Mouse (Mus musculus) midbrain, embryonic 10.5 days (tissue): ENCODE measurements at regions not wholly inside any gene's neighbourhood (a gene's known extent, or its start where the extent isn't known, plus 50 kb on each side); places are given as distances from the start of the nearest gene placed in this dataset.

Experiments
- DNase-seq: peaks from one replicate; pipeline ENCODE4 v3.0.0-alpha.2; 2017; ENCODE audit warnings: low spot score
- H3K27ac ChIP-seq: fragments of 300-500 bp; sonication (generic); replicated peaks from 2 replicates; pipeline ENCODE4 v1.5.1; 2016; ENCODE audit warnings: mild to moderate bottlenecking
- H3K27me3 ChIP-seq: fragments of 300-500 bp; sonication (generic); 2 replicates; pipeline ENCODE4 v1.6.1; 2016; ENCODE audit warnings: low read depth, mild to moderate bottlenecking; ENCODE audit not compliant: poor library complexity, severe bottlenecking
- H3K36me3 ChIP-seq: fragments of 300-500 bp; sonication (generic); 2 replicates; pipeline ENCODE4 v1.6.1; 2016; ENCODE audit warnings: mild to moderate bottlenecking, moderate library complexity
- H3K4me1 ChIP-seq: fragments of 300-500 bp; sonication (generic); 2 replicates; pipeline ENCODE4 v1.6.1; 2016
- H3K4me3 ChIP-seq: fragments of 300-500 bp; sonication (generic); 2 replicates; pipeline ENCODE4 v1.5.1; 2016; ENCODE audit warnings: mild to moderate bottlenecking, moderate library complexity
- H3K9me3 ChIP-seq: fragments of 300-500 bp; sonication (generic); replicated peaks from 2 replicates; pipeline ENCODE4 v1.6.1; 2016; ENCODE audit warnings: mild to moderate bottlenecking
- WGBS: fragments of 180-500 bp; shearing (Covaris S2); methylation state at CpG from one replicate; pipeline ENCODE4 v1.1.7; 2016; 5-methylcytosine and 5-hydroxymethylcytosine counted together

GRCm38 (mm10) chr4:62755237-62755900 lies 195.7 kb downstream of the Rgs3 start:
- DNase-seq, result peak; percentile 44
- H3K4me1 ChIP-seq, result peaks cover 17% of the 10 kb centered on the region
- H3K9me3 ChIP-seq, result no peaks in the 10 kb centered on the region
- H3K4me3 ChIP-seq, result no peak overlapping the region
- H3K27ac ChIP-seq, result peak overlapping the region; percentile 52
- no peaks in the 10 kb centered on the region for H3K36me3 ChIP-seq
- 76% methylated on average over 5 of the region's 5 CpGs for WGBS
- no peaks in the 10 kb centered on the region for H3K27me3 ChIP-seq

- no peak overlapping the region for H3K4me3 ChIP-seq
- H3K27ac ChIP-seq, result no peak overlapping the region; the same call in 1 of the 2 replicates
- no peaks in the 10 kb centered on the region for H3K9me3 ChIP-seq
- H3K36me3 ChIP-seq, result no peaks in the 10 kb centered on the region
- peaks cover 17% of the 10 kb centered on the region for H3K4me1 ChIP-seq
- WGBS, result 71% methylated on average over 10 of the region's 10 CpGs
- H3K27me3 ChIP-seq, result no peaks in the 10 kb centered on the region
- DNase-seq, result no peak
These were observed 197.1 kb downstream of the Rgs3 start for GRCm38 (mm10) chr4:62756721-62757206.

- 82% methylated on average over 11 of the region's 11 CpGs for WGBS
- H3K4me1 ChIP-seq, result peaks cover 6% of the 10 kb centered on the region; the same call in 1 of the 2 replicates
- H3K36me3 ChIP-seq, result no peaks in the 10 kb centered on the region
- H3K27me3 ChIP-seq, result no peaks in the 10 kb centered on the region
- no peak for DNase-seq
- no peaks in the 10 kb centered on the region for H3K9me3 ChIP-seq
- H3K27ac ChIP-seq, result 0 out of 2 replicates have a peak overlapping the region, but pooled peaks have one; percentile 6
- H3K4me3 ChIP-seq, result no peak overlapping the region
These were observed 201.3 kb downstream of the Rgs3 start for GRCm38 (mm10) chr4:62760748-62761604.

GRCm38 (mm10) chr4:62761672-62762071 lies 202.0 kb downstream of the Rgs3 start:
- peaks cover 5% of the 10 kb centered on the region; the same call in 1 of the 2 replicates for H3K4me1 ChIP-seq
- WGBS, result 3% methylated on average over 1 of the region's 1 CpGs
- no peaks in the 10 kb centered on the region for H3K9me3 ChIP-seq

DNA sequence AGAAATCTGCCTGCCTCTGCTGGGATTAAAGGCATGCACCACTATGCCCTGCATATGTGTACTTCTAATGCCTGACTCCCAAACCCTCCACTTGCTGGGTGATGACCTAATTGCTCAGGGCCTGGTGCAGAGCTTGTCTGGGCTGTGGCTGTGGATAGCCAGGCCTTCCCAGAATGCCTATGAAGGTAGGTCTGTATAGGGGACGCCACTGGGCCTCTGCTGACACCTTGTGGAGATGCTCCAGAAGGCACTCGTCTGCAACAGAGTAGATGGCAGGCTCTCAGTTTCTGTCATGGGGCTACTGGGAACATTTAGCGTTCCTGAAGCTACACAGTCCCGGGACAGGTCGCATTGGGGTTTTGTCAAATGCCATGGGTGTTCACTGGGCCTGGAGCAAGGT lies 201.4 kb upstream of the Zfp618 start:
- H3K9me3 ChIP-seq, result no peaks in the 10 kb centered on the region
- peak; percentile 77 for DNase-seq
- peaks cover 14% of the 10 kb centered on the region for H3K4me1 ChIP-seq
- H3K36me3 ChIP-seq, result no peaks in the 10 kb centered on the region
- H3K27me3 ChIP-seq, result no peaks in the 10 kb centered on the region
- no peak overlapping the region for H3K4me3 ChIP-seq
- WGBS, result 20% methylated on average over 5 of the region's 5 CpGs
- H3K27ac ChIP-seq, result no peak overlapping the region

More at GRCm38 (mm10) chr4:62761672-62762071, 202.0 kb downstream of the Rgs3 start:
- peak; percentile 69 for DNase-seq
- Histone ChIP-seq H3K4me3 (no peak overlapping the region), H3K27me3 (no peaks in the 10 kb centered on the region), H3K36me3 (no peaks in the 10 kb centered on the region), H3K27ac (no peak overlapping the region)

GRCm38 (mm10) chr4:62769469-62770234 lies 195.7 kb upstream of the Zfp618 start:
- H3K36me3 ChIP-seq, result no peaks in the 10 kb centered on the region
- peaks cover 14% of the 10 kb centered on the region for H3K4me1 ChIP-seq
- WGBS, result 82% methylated on average over 10 of the region's 10 CpGs
- DNase-seq, result no peak
- H3K9me3 ChIP-seq, result no peaks in the 10 kb centered on the region
- no peak overlapping the region for H3K4me3 ChIP-seq
- H3K27ac ChIP-seq, result no peak overlapping the region
- no peaks in the 10 kb centered on the region for H3K27me3 ChIP-seq

GRCm38 (mm10) chr4:62775005-62775609 lies 190.3 kb upstream of the Zfp618 start:
- no peak overlapping the region for H3K4me3 ChIP-seq
- 89% methylated on average over 10 of the region's 10 CpGs for WGBS

GRCm38 (mm10) chr4:62776881-62777280 lies 188.5 kb upstream of the Zfp618 start:
- no peak for DNase-seq
- Histone ChIP-seq H3K27me3 (peaks cover 18% of the 10 kb centered on the region), H3K4me1 (peaks cover 9% of the 10 kb centered on the region), H3K4me3 (no peak overlapping the region), H3K9me3 (no peaks in the 10 kb centered on the region), H3K27ac (no peak overlapping the region), H3K36me3 (no peaks in the 10 kb centered on the region)
- WGBS, result 89% methylated on average over 9 of the region's 9 CpGs

More at GRCm38 (mm10) chr4:62775005-62775609, 190.3 kb upstream of the Zfp618 start:
- DNase-seq, result no peak
- no peaks in the 10 kb centered on the region for H3K9me3 ChIP-seq
- H3K4me1 ChIP-seq, result 0 out of 2 replicates have a peak, but pooled peaks cover 2% of the 10 kb centered on the region
- no peak overlapping the region for H3K27ac ChIP-seq
- peaks cover 6% of the 10 kb centered on the region; the same call in 1 of the 2 replicates for H3K27me3 ChIP-seq
- H3K36me3 ChIP-seq, result no peaks in the 10 kb centered on the region

DNA sequence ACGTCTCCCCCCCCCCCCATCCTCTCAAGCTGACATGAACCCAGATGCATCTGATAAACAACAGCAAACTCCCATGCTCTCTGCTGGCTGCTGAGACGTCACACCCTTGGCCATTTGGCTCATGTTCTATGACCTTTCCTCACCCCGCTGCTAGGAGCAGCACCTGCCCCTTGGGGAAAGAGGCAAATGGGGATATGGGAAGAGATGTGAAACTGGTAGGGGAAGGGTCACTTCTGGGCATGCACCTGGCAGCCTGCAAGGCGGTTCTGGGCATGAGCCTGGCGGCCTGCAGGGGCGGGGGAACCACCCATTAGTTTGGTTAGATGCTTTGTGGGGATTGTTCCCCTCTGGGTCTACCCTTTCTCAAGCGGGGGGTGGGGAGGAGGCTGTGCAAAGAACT lies 187.9 kb upstream of the Zfp618 start:
- no peak overlapping the region for H3K4me3 ChIP-seq
- no peak for DNase-seq
- no peaks in the 10 kb centered on the region for H3K9me3 ChIP-seq
- H3K36me3 ChIP-seq, result no peaks in the 10 kb centered on the region
- H3K4me1 ChIP-seq, result peaks cover 9% of the 10 kb centered on the region
- no peak overlapping the region for H3K27ac ChIP-seq
- H3K27me3 ChIP-seq, result peaks cover 24% of the 10 kb centered on the region
- WGBS, result 78% methylated on average over 7 of the region's 7 CpGs

GRCm38 (mm10) chr4:62778621-62779020 lies 186.8 kb upstream of the Zfp618 start:
- H3K4me3 ChIP-seq, result no peak overlapping the region
- H3K9me3 ChIP-seq, result no peaks in the 10 kb centered on the region
- H3K27ac ChIP-seq, result no peak overlapping the region
- WGBS, result 89% methylated on average over 5 of the region's 5 CpGs
- no peaks in the 10 kb centered on the region for H3K36me3 ChIP-seq
- peaks cover 24% of the 10 kb centered on the region for H3K27me3 ChIP-seq
- DNase-seq, result no peak
- H3K4me1 ChIP-seq, result peaks cover 9% of the 10 kb centered on the region

GRCm38 (mm10) chr4:62780409-62780808 lies 185.0 kb upstream of the Zfp618 start:
- DNase-seq, result peak; percentile 89
- Histone ChIP-seq H3K4me1 (peaks cover 9% of the 10 kb centered on the region), H3K27ac (peak overlapping the region; percentile 59; the same call in 1 of the 2 replicates), H3K36me3 (no peaks in the 10 kb centered on the region), H3K4me3 (peak overlapping the region; percentile 57), H3K9me3 (no peaks in the 10 kb centered on the region), H3K27me3 (peaks cover 24% of the 10 kb centered on the region)
- 2% methylated on average over 15 of the region's 15 CpGs for WGBS

DNA sequence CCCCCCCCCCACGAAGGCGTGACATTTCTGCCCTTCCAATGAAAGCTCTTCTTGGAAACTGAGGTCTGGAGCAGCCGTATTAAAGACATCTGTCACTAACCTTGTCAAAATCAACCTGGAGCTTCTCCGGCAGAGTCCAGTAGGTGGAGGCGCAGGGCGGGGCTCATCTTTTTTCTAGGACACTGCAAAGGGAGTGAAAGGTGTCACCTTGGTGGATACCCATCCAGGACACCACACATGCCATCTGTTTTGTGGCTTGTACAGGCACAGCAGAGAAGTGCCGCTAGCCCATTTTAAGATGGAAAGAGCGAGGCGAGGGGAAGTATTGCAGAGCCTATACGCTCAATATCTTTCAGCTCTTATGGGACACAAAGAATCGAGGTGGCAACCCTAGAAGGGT lies 184.5 kb upstream of the Zfp618 start:
- peak overlapping the region; percentile 57 for H3K4me3 ChIP-seq
- no peaks in the 10 kb centered on the region for H3K9me3 ChIP-seq
- H3K36me3 ChIP-seq, result no peaks in the 10 kb centered on the region
- peak overlapping the region; percentile 59; the same call in 1 of the 2 replicates for H3K27ac ChIP-seq
- WGBS, result 49% methylated on average over 11 of the region's 11 CpGs
- peaks cover 9% of the 10 kb centered on the region for H3K4me1 ChIP-seq
- H3K27me3 ChIP-seq, result peaks cover 24% of the 10 kb centered on the region
- no peak for DNase-seq
